Mouse (Mus musculus): ENCODE data around the gene H2afy2. TPM values are rescaled to one million over a fixed set of nuclear protein-coding genes. Genes with fewer than 3 reads are reported as not detected.
A peak's percentile ranks its signal among the peaks of the same experiment; 100 is the strongest.

The H2afy2 gene
- total RNA-seq, 2 experiments from 2014 or later: 12.8 to 14.6 TPM

- no peak for DNase-seq (ENCODE audit: low spot score in 2 of 2)
These were observed 3.8 kb upstream of the H2afy2 start for GRCm38 (mm10) chr10:61787541-61788313.

- no peak for DNase-seq (ENCODE audit: low spot score in 2 of 2)
These were observed 467 bp upstream of the H2afy2 start for GRCm38 (mm10) chr10:61784414-61784813.

GRCm38 (mm10) chr10:61782799-61783611 is 942 bp downstream of the H2afy2 start:
- peak; percentile 65 to 76 for DNase-seq (ENCODE audit: low spot score in 2 of 2)

GRCm38 (mm10) chr10:61781461-61782128 is 2.4 kb downstream of the H2afy2 start:
- no peak for DNase-seq (ENCODE audit: low spot score in 2 of 2)

GRCm38 (mm10) chr10:61766806-61767205 is 17.1 kb downstream of the H2afy2 start:
- no peak for DNase-seq (ENCODE audit: low spot score in 2 of 2)

- DNase-seq (ENCODE audit: low spot score in 2 of 2): no peak
These were observed 18.4 kb downstream of the H2afy2 start for GRCm38 (mm10) chr10:61765558-61765957.

GRCm38 (mm10) chr10:61764689-61765088 is 19.3 kb downstream of the H2afy2 start:
- no peak for DNase-seq (ENCODE audit: low spot score in 2 of 2)

GRCm38 (mm10) chr10:61759869-61760268 is 24.1 kb downstream of the H2afy2 start:
- no peak for DNase-seq (ENCODE audit: low spot score in 2 of 2)

GRCm38 (mm10) chr10:61758904-61759303 is 25.0 kb downstream of the H2afy2 start:
- no peak for DNase-seq (ENCODE audit: low spot score in 2 of 2)

- DNase-seq (ENCODE audit: low spot score in 2 of 2): no peak
These were observed 26.9 kb downstream of the H2afy2 start for GRCm38 (mm10) chr10:61757022-61757421.

- DNase-seq (ENCODE audit: low spot score in 2 of 2): no peak
These were observed 30.9 kb downstream of the H2afy2 start for GRCm38 (mm10) chr10:61753071-61753470.

GRCm38 (mm10) chr10:61751534-61752219 is 32.3 kb downstream of the H2afy2 start:
- no peak for DNase-seq (ENCODE audit: low spot score in 2 of 2)

GRCm38 (mm10) chr10:61750014-61750413 is 33.9 kb downstream of the H2afy2 start:
- no peak for DNase-seq (ENCODE audit: low spot score in 2 of 2)

- DNase-seq (ENCODE audit: low spot score in 2 of 2): no peak
These were observed 36.6 kb downstream of the H2afy2 start for GRCm38 (mm10) chr10:61747302-61747701.

GRCm38 (mm10) chr10:61745133-61745532 is 38.8 kb downstream of the H2afy2 start:
- no peak for DNase-seq (ENCODE audit: low spot score in 2 of 2)

- DNase-seq (ENCODE audit: low spot score in 2 of 2): no peak
These were observed 41.6 kb downstream of the H2afy2 start for GRCm38 (mm10) chr10:61742336-61742735.

- DNase-seq (ENCODE audit: low spot score in 2 of 2): no peak
These were observed 42.1 kb downstream of the H2afy2 start for GRCm38 (mm10) chr10:61741873-61742272.

- no peak for DNase-seq (ENCODE audit: low spot score in 2 of 2)
These were observed 42.6 kb downstream of the H2afy2 start for GRCm38 (mm10) chr10:61741306-61741705.

GRCm38 (mm10) chr10:61738126-61738525 is 45.8 kb downstream of the H2afy2 start:
- DNase-seq (ENCODE audit: low spot score in 2 of 2): no peak

- no peak for DNase-seq (ENCODE audit: low spot score in 2 of 2)
These were observed 46.4 kb downstream of the H2afy2 start for GRCm38 (mm10) chr10:61737537-61737936.

- DNase-seq (ENCODE audit: low spot score in 2 of 2): peak in 1 of 2 experiments; percentile 32
These were observed 47.3 kb downstream of the H2afy2 start for GRCm38 (mm10) chr10:61736671-61737078.
